Mouse (Mus musculus): ENCODE measurements around the gene Ift52. TPM values are rescaled to one million over a fixed set of nuclear protein-coding genes. Genes with fewer than 3 reads are reported as not detected.

The Ift52 gene
- polyA plus RNA-seq, 1 experiment from 2014 or later: 34.8 TPM

GRCm38 (mm10) chr2:163061203-163062118 is 44.3 kb downstream of the Ift52 start:
- H3K9me3 ChIP-seq (replicated peaks; ENCODE audit: control insufficient read depth, low read length): no peaks in the 10 kb centered on the region
- H3K9ac ChIP-seq (ENCODE audit: low read length): no peak overlapping the region
- no peak overlapping the region for H3K4me2 ChIP-seq (ENCODE audit: low read depth, low read length)
- no peak overlapping the region for H3K4me3 ChIP-seq (ENCODE audit: low read length)
- H3K4me1 ChIP-seq (ENCODE audit: control insufficient read depth, insufficient read depth, low read length): 0 out of 2 replicates have a peak, but pooled peaks cover under 1% of the 10 kb centered on the region
- no peaks in the 10 kb centered on the region for H3K27me3 ChIP-seq (ENCODE audit: control insufficient read depth, insufficient read depth, low read length)
- WGBS: 74% methylated on average over 8 of the region's 8 CpGs
- H3K36me3 ChIP-seq (ENCODE audit: control insufficient read depth, insufficient read depth): no peaks in the 10 kb centered on the region
- ATAC-seq (replicated peaks; ENCODE audit: extremely low read depth, insufficient read depth, low FRiP score): no peak
- no peak overlapping the region for H3K27ac ChIP-seq (ENCODE audit: low read length)

- H3K27ac ChIP-seq (ENCODE audit: low read length): no peak overlapping the region
- WGBS: 87% methylated on average over 6 of the region's 6 CpGs
- H3K9ac ChIP-seq (ENCODE audit: low read length): no peak overlapping the region
- no peak for ATAC-seq (replicated peaks; ENCODE audit: extremely low read depth, insufficient read depth, low FRiP score)
- no peak overlapping the region for H3K4me3 ChIP-seq (ENCODE audit: low read length)
- H3K36me3 ChIP-seq (ENCODE audit: control insufficient read depth, insufficient read depth): no peaks in the 10 kb centered on the region
- H3K9me3 ChIP-seq (replicated peaks; ENCODE audit: control insufficient read depth, low read length): no peaks in the 10 kb centered on the region
- H3K27me3 ChIP-seq (ENCODE audit: control insufficient read depth, insufficient read depth, low read length): no peaks in the 10 kb centered on the region
- H3K4me1 ChIP-seq (ENCODE audit: control insufficient read depth, insufficient read depth, low read length): no peaks in the 10 kb centered on the region
- no peak overlapping the region for H3K4me2 ChIP-seq (ENCODE audit: low read depth, low read length)
Observed at GRCm38 (mm10) chr2:163062119-163062508, 45.0 kb downstream of the Ift52 start.

GRCm38 (mm10) chr2:163066326-163066725 is 49.2 kb downstream of the Ift52 start:
- H3K36me3 ChIP-seq (ENCODE audit: control insufficient read depth, insufficient read depth): peaks cover 5% of the 10 kb centered on the region; the same call in 1 of the 2 replicates
- no peak overlapping the region for H3K27ac ChIP-seq (ENCODE audit: low read length)

GRCm38 (mm10) chr2:163067233-163067632 is 50.1 kb downstream of the Ift52 start:
- Histone ChIP-seq H3K27me3 (ENCODE audit: control insufficient read depth, insufficient read depth, low read length) (no peaks in the 10 kb centered on the region), H3K27ac (ENCODE audit: low read length) (no peak overlapping the region), H3K4me2 (ENCODE audit: low read depth, low read length) (no peak overlapping the region), H3K9me3 (replicated peaks; ENCODE audit: control insufficient read depth, low read length) (no peaks in the 10 kb centered on the region), H3K36me3 (ENCODE audit: control insufficient read depth, insufficient read depth) (peaks cover 5% of the 10 kb centered on the region; the same call in 1 of the 2 replicates), H3K9ac (ENCODE audit: low read length) (no peak overlapping the region), H3K4me3 (ENCODE audit: low read length) (no peak overlapping the region), H3K4me1 (ENCODE audit: control insufficient read depth, insufficient read depth, low read length) (no peaks in the 10 kb centered on the region)
- ATAC-seq (replicated peaks; ENCODE audit: extremely low read depth, insufficient read depth, low FRiP score): no peak
- 77% methylated on average over 1 of the region's 1 CpGs for WGBS

More at GRCm38 (mm10) chr2:163066326-163066725, 49.2 kb downstream of the Ift52 start:
- Histone ChIP-seq H3K4me1 (ENCODE audit: control insufficient read depth, insufficient read depth, low read length) (no peaks in the 10 kb centered on the region), H3K9ac (ENCODE audit: low read length) (no peak overlapping the region), H3K4me3 (ENCODE audit: low read length) (no peak overlapping the region), H3K4me2 (ENCODE audit: low read depth, low read length) (no peak overlapping the region), H3K9me3 (replicated peaks; ENCODE audit: control insufficient read depth, low read length) (no peaks in the 10 kb centered on the region), H3K27me3 (ENCODE audit: control insufficient read depth, insufficient read depth, low read length) (no peaks in the 10 kb centered on the region)
- 90% methylated on average over 6 of the region's 6 CpGs for WGBS
- no peak for ATAC-seq (replicated peaks; ENCODE audit: extremely low read depth, insufficient read depth, low FRiP score)

- no peaks in the 10 kb centered on the region for H3K4me1 ChIP-seq (ENCODE audit: control insufficient read depth, insufficient read depth, low read length)
- H3K4me2 ChIP-seq (ENCODE audit: low read depth, low read length): no peak overlapping the region
- no peak overlapping the region for H3K9ac ChIP-seq (ENCODE audit: low read length)
- H3K4me3 ChIP-seq (ENCODE audit: low read length): no peak overlapping the region
- no peaks in the 10 kb centered on the region for H3K9me3 ChIP-seq (replicated peaks; ENCODE audit: control insufficient read depth, low read length)
- ATAC-seq (replicated peaks; ENCODE audit: extremely low read depth, insufficient read depth, low FRiP score): no peak
- H3K36me3 ChIP-seq (ENCODE audit: control insufficient read depth, insufficient read depth): peaks cover 15% of the 10 kb centered on the region
- H3K27ac ChIP-seq (ENCODE audit: low read length): no peak overlapping the region
- WGBS: 85% methylated on average over 3 of the region's 3 CpGs
- H3K27me3 ChIP-seq (ENCODE audit: control insufficient read depth, insufficient read depth, low read length): no peaks in the 10 kb centered on the region
Observed at GRCm38 (mm10) chr2:163070213-163070612, 53.1 kb downstream of the Ift52 start.

- no peaks in the 10 kb centered on the region for H3K4me1 ChIP-seq (ENCODE audit: control insufficient read depth, insufficient read depth, low read length)
- no peak overlapping the region for H3K4me3 ChIP-seq (ENCODE audit: low read length)
- no peaks in the 10 kb centered on the region for H3K27me3 ChIP-seq (ENCODE audit: control insufficient read depth, insufficient read depth, low read length)
- peaks cover 15% of the 10 kb centered on the region for H3K36me3 ChIP-seq (ENCODE audit: control insufficient read depth, insufficient read depth)
- no peak overlapping the region for H3K4me2 ChIP-seq (ENCODE audit: low read depth, low read length)
- WGBS: 76% methylated on average over 3 of the region's 3 CpGs
- ATAC-seq (replicated peaks; ENCODE audit: extremely low read depth, insufficient read depth, low FRiP score): no peak
- H3K27ac ChIP-seq (ENCODE audit: low read length): no peak overlapping the region
- no peak overlapping the region for H3K9ac ChIP-seq (ENCODE audit: low read length)
- H3K9me3 ChIP-seq (replicated peaks; ENCODE audit: control insufficient read depth, low read length): no peaks in the 10 kb centered on the region
Observed at GRCm38 (mm10) chr2:163071590-163071989, 54.4 kb downstream of the Ift52 start.

DNA sequence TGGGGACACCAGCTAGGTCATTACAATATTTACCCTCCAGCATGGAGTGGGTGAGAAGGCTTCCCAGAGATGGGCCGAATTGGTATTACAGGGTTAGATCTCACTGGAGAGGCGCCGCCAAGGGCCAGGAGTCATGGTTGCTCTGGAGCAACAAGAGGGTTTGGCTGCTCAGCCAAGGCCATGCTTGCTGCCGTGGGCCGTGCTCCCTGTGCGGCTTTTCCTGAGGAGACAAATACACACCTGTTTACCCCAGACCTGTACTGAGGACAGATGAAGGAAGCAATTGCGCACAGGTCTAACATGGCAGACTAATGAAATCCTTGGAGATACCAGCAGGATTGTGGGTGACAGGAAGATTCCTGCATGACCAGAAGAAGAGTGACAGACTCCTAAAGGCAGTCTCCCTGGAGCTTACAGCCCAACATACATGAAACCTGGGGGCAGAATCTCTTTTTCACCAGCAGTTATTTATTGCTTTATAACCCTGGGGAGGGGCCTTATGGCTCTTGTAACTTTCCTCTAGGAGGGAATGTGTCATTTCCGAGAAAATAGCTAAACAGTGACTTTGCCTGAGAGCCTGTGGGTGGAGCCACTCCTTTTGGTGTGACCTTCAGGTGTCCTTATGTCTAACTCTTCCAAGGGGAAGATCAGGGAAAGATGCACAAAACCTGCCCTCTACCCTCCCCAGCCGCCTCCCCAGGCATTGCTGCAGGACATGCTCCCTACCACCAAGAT is 56.0 kb downstream of the Ift52 start:
- Histone ChIP-seq H3K4me3 (ENCODE audit: low read length) (no peak overlapping the region), H3K27ac (ENCODE audit: low read length) (no peak overlapping the region), H3K4me1 (ENCODE audit: control insufficient read depth, insufficient read depth, low read length) (no peaks in the 10 kb centered on the region), H3K4me2 (ENCODE audit: low read depth, low read length) (no peak overlapping the region), H3K36me3 (ENCODE audit: control insufficient read depth, insufficient read depth) (peaks cover 12% of the 10 kb centered on the region), H3K27me3 (ENCODE audit: control insufficient read depth, insufficient read depth, low read length) (no peaks in the 10 kb centered on the region), H3K9ac (ENCODE audit: low read length) (no peak overlapping the region), H3K9me3 (replicated peaks; ENCODE audit: control insufficient read depth, low read length) (no peaks in the 10 kb centered on the region)
- WGBS: 87% methylated on average over 9 of the region's 9 CpGs
- no peak for ATAC-seq (replicated peaks; ENCODE audit: extremely low read depth, insufficient read depth, low FRiP score)

DNA sequence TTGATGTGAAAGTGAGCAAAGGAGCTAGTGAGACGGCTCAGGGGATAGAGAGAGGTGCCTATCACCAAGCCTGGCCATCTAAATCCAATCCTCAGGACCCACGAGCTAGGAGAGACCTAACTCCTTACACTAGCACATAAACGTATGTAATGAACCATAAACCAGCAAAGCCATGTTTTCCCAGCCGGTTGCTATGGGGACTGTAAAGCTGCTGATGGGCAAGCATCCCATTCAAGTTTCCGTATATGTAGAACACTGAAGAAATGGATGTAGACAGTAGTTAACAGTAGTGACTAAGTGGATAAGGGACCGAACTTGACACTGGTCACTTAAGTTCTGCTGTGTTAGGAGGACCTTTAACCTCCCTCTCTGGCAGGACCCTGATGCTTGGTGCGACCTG is 56.9 kb downstream of the Ift52 start:
- H3K9me3 ChIP-seq (replicated peaks; ENCODE audit: control insufficient read depth, low read length): no peaks in the 10 kb centered on the region
- no peak overlapping the region for H3K9ac ChIP-seq (ENCODE audit: low read length)
- H3K4me2 ChIP-seq (ENCODE audit: low read depth, low read length): no peak overlapping the region
- no peak overlapping the region for H3K27ac ChIP-seq (ENCODE audit: low read length)
- WGBS: 83% methylated on average over 7 of the region's 7 CpGs
- no peaks in the 10 kb centered on the region for H3K27me3 ChIP-seq (ENCODE audit: control insufficient read depth, insufficient read depth, low read length)
- H3K4me1 ChIP-seq (ENCODE audit: control insufficient read depth, insufficient read depth, low read length): no peaks in the 10 kb centered on the region
- H3K4me3 ChIP-seq (ENCODE audit: low read length): no peak overlapping the region
- peaks cover 9% of the 10 kb centered on the region; the same call in 1 of the 2 replicates for H3K36me3 ChIP-seq (ENCODE audit: control insufficient read depth, insufficient read depth)
- ATAC-seq (replicated peaks; ENCODE audit: extremely low read depth, insufficient read depth, low FRiP score): no peak

- WGBS: 86% methylated on average over 12 of the region's 12 CpGs
Observed at GRCm38 (mm10) chr2:163074808-163075207, 57.7 kb downstream of the Ift52 start.

More at GRCm38 (mm10) chr2:163074808-163075207, 57.7 kb downstream of the Ift52 start:
- Histone ChIP-seq H3K4me2 (ENCODE audit: low read depth, low read length) (no peak overlapping the region), H3K27ac (ENCODE audit: low read length) (no peak overlapping the region), H3K9me3 (replicated peaks; ENCODE audit: control insufficient read depth, low read length) (no peaks in the 10 kb centered on the region), H3K36me3 (ENCODE audit: control insufficient read depth, insufficient read depth) (peaks cover 9% of the 10 kb centered on the region; the same call in 1 of the 2 replicates), H3K27me3 (ENCODE audit: control insufficient read depth, insufficient read depth, low read length) (no peaks in the 10 kb centered on the region), H3K9ac (ENCODE audit: low read length) (no peak overlapping the region), H3K4me3 (ENCODE audit: low read length) (no peak overlapping the region), H3K4me1 (ENCODE audit: control insufficient read depth, insufficient read depth, low read length) (no peaks in the 10 kb centered on the region)
- no peak for ATAC-seq (replicated peaks; ENCODE audit: extremely low read depth, insufficient read depth, low FRiP score)

Measured in heart, embryonic 16.5 days (tissue).